Mouse (Mus musculus) c-Kit-positive CD71-positive TER-119-positive erythroid progenitor cells, embryonic 14.5 days (primary cell): Measurements from ENCODE around the gene Rpe65.

Source experiments
- DNase-seq: peaks from one replicate; pipeline ENCODE4 v3.0.0-alpha.2; 2013; ENCODE audit warnings: low spot score

Rpe65 gene

GRCm38 (mm10) chr3:159598875-159599274 lies at the start of gene Rpe65:
TSS of gene Rpe65 (plus strand) at chr3:159599175.
- no peak for DNase-seq

- no peak for DNase-seq
Observed at GRCm38 (mm10) chr3:159550224-159550623, 48.8 kb upstream of the Rpe65 start.

- DNase-seq: no peak
Observed at GRCm38 (mm10) chr3:159614977-159615376, 16.0 kb downstream of the Rpe65 start.

- DNase-seq: no peak
Observed at GRCm38 (mm10) chr3:159621026-159621425, 22.1 kb downstream of the Rpe65 start.

GRCm38 (mm10) chr3:159624010-159624409 lies 25.0 kb downstream of the Rpe65 start:
- no peak for DNase-seq

- DNase-seq: no peak
Observed at GRCm38 (mm10) chr3:159660741-159661140, 61.8 kb downstream of the Rpe65 start.

GRCm38 (mm10) chr3:159663333-159663732 lies 64.4 kb downstream of the Rpe65 start:
- DNase-seq: no peak
